Mouse (Mus musculus) stomach, adult 2 months (tissue): ENCODE measurements around the gene Glyatl3. TPM values are rescaled to one million over a fixed set of nuclear protein-coding genes. Genes with fewer than 3 reads are reported as not detected.

Experiments used
- polyA plus RNA-seq: library from polyadenylated mRNA; depleted of rRNA; stranded (reverse); fragments of >200 nt; gene quantifications from 2 replicates; pipeline ENCODE4 v1.2.3, GENCODE M21; 2012; rRNA removed

Glyatl3 gene
- not detected in 2 replicates for polyA plus RNA-seq

GRCm38 (mm10) chr17:40914250-40914649 lies at the start of gene Glyatl3:
Glyatl3 (minus strand) TSS chr17:40914350.

DNA sequence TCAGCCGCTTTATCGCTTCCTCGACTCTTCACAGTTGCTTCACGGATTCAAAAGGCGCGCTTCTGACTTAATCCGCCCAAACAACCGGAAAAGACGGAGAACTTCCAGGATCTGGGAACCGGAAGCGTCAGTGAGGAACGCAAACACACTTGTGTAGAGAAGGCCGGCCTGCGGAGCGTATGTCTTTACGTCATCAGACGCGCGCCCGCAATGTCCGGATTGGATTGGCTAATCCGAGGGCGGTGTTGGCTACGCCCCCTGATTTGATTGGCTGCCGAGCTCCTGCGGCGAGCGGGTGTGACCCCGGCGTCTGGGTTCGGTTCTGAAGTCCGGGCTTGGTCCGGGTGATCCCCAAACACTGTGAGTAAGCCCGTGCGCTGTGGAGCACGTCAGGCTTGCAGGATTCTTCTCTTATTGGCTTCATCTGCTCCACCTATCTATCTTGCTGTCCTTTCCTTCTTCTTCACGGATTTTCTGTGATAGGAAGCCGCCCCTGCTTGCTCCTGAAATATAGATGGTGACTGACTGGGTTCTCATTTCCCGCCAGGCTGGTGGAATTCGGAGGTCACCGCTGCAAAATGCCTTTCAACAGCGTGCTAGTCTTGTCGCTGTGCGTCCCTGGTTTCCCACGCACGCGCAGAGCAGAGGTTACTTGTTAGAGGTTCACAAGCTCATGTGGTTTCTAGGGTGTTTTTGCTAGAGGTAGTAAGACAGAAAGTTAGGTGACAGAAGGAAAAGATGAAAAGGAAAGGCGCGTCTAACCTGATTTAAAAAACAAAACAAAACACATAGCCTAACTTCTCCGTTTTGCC lies 20.5 kb upstream of the Glyatl3 start, which contains the start of the genes Mut and Cenpq:
Gene Mut (plus strand): TSS at position 266 of the 812 bp plus-strand sequence.
Gene Cenpq (minus strand): TSS at position 628 of the 812 bp plus-strand sequence.

DNA sequence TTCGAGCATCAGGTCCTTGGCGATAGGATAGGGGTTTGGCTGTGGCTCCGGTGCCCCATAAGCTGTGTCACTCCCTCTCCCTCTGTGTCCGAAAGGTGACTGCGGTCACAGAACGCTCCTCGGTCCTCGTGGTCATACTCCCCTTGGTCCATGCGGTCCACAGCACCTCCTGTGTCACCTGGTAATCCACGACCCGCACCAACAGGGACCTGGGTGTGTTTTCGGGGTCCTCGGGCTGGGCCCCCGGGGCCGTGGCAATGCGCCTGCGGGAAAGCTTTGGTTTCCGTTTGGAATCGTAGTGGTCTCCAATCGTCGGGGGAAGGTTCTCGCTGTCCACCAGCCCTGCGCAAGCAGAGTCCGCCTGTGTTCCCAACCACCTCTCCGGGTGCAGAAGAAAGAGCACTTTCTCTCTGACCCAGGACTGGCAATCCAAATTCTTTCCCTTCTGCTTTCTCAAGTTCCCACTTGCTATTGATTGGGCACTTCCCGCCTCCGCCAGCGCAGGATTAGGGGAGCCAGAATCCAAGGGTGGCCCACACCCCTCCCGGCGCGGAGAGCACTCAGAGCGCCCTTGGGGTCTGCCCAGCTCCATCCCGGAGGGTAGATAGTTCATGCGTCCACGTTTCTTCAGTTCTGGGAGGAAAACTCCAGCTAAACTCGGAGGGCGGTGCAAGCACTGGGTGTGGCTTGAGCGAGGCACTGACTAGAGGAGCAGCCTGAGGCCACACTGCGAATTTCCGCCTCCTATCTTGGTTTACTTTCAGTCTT lies 34.0 kb downstream of the Glyatl3 start, which contains the start of gene 9130008F23Rik:
Gene 9130008F23Rik (minus strand): TSS at position 636 of the 768 bp plus-strand sequence.

Other genes starting within 250 kb of the Glyatl3 start
- not detected in 2 replicates for gene Esp1, start 187.2 kb downstream of the Glyatl3 start, polyA plus RNA-seq
- gene Crisp2, start 107.3 kb downstream of the Glyatl3 start, polyA plus RNA-seq = not detected in 2 replicates
- gene Rhag, start 103.2 kb downstream of the Glyatl3 start, polyA plus RNA-seq = not detected in 2 replicates
- gene 9130008F23Rik, start 33.8 kb downstream of the Glyatl3 start, polyA plus RNA-seq = 5.0 and 5.8 TPM in 2 replicates
- 1.4 and 1.8 TPM in 2 replicates for gene Mut, start 20.3 kb upstream of the Glyatl3 start, polyA plus RNA-seq
- 0.08 TPM in 1 of 2 replicates, not detected in the other for gene Cenpq, start 20.7 kb upstream of the Glyatl3 start, polyA plus RNA-seq